Mouse (Mus musculus) thymus, adult 2 months (tissue): ENCODE results near the gene Rbm44.

ENCODE experiments used
- CTCF ChIP-seq: fragments of 200-500 bp; IDR thresholded peaks from 2 replicates; pipeline ENCODE4 v1.5.1; 2012; ENCODE audit warnings: mild to moderate bottlenecking, control low read depth, low read length, moderate library complexity, borderline replicate concordance; ENCODE audit not compliant: control insufficient read depth, poor library complexity, insufficient read depth; ENCODE audit errors: extremely low read depth
- POLR2A ChIP-seq: fragments of 200-500 bp; IDR thresholded peaks from 2 replicates; pipeline ENCODE4 v1.6.1; 2012; ENCODE audit warnings: mild to moderate bottlenecking, low read length, control low read depth, moderate library complexity; ENCODE audit not compliant: control insufficient read depth, poor library complexity, insufficient read depth; ENCODE audit errors: extremely low read depth

- TF ChIP-seq POLR2A, result no peak
- TF ChIP-seq CTCF, result peak; percentile 77; the same call in 1 of the 2 replicates
Observed at GRCm38 (mm10) chr1:91211099-91211498, 66.2 kb downstream of the Rbm44 start.
